Mouse (Mus musculus): ENCODE data around the gene Dhrs2. TPM values are rescaled to one million over a fixed set of nuclear protein-coding genes. Genes with fewer than 3 reads are reported as not detected.

The Dhrs2 gene
- not detected in 4 replicates for total RNA-seq (2023; ENCODE audit: inconsistent age)

GRCm38 (mm10) chr14:55221707-55222106 is at the start of gene Dhrs2:
Dhrs2 (plus strand) TSS chr14:55222007.

Other genes starting within 250 kb of the Dhrs2 start
- gene Gm17428, start 245.1 kb upstream of the Dhrs2 start, total RNA-seq (2023; ENCODE audit: inconsistent age) = not detected in 4 replicates
- not detected in 4 replicates for gene Myh7, start 227.4 kb upstream of the Dhrs2 start, total RNA-seq (2023; ENCODE audit: inconsistent age)
- gene Ngdn, start 206.6 kb upstream of the Dhrs2 start, total RNA-seq (2023; ENCODE audit: inconsistent age) = 69.4 to 83.2 TPM (median 75.4 TPM) in 4 replicates
- gene Zfhx2, start 129.7 kb upstream of the Dhrs2 start, total RNA-seq (2023; ENCODE audit: inconsistent age) = 14.3 to 17.6 TPM (median 16.0 TPM) in 4 replicates
- gene Thtpa, start 127.2 kb upstream of the Dhrs2 start, total RNA-seq (2023; ENCODE audit: inconsistent age) = 5.5 to 7.5 TPM (median 6.3 TPM) in 4 replicates
- 120 to 145 TPM (median 128 TPM) in 4 replicates for gene Ap1g2, start 115.4 kb upstream of the Dhrs2 start, total RNA-seq (2023; ENCODE audit: inconsistent age)
- not detected in 4 replicates for gene Jph4, start 105.1 kb upstream of the Dhrs2 start, total RNA-seq (2023; ENCODE audit: inconsistent age)

Data from B cell, adult (primary cell).